Mouse (Mus musculus) small intestine, adult 2 months (tissue): ENCODE data around the gene Eml3.

ENCODE experiments used
- CTCF ChIP-seq: fragments of 200-500 bp; IDR thresholded peaks from 2 replicates; pipeline ENCODE4 v1.5.1; 2012; ENCODE audit warnings: low read depth, mild to moderate bottlenecking, control low read depth, inconsistent platforms, low read length, moderate library complexity, mixed read lengths; ENCODE audit not compliant: insufficient replicate concordance, insufficient read length; ENCODE audit errors: extremely low read depth
- POLR2A ChIP-seq: fragments of 200-500 bp; IDR thresholded peaks from 2 replicates; pipeline ENCODE4 v1.6.1; 2012; ENCODE audit warnings: low read depth, mild to moderate bottlenecking, control low read depth, inconsistent platforms, low read length, moderate library complexity

- TF ChIP-seq CTCF (no peak), POLR2A (no peak)
These were observed 765 bp downstream of the Eml3 start for GRCm38 (mm10) chr19:8930117-8930516.
